Mouse (Mus musculus): ENCODE results near the gene Scamp3.

GRCm38 (mm10) chr3:89215853-89216252 is 38.6 kb downstream of the Scamp3 start:
- TF ChIP-seq CTCF (IDR thresholded peaks at IDR 0.05; ENCODE audit: low read depth), result peak; percentile 98
- TF ChIP-seq EP300 (IDR thresholded peaks at IDR 0.05; ENCODE audit: low read depth), result no peak

Measured in liver, embryonic 14.5 days (tissue).